Mouse (Mus musculus): ENCODE measurements around the gene Asb7. TPM values are rescaled to one million over a fixed set of nuclear protein-coding genes. Genes with fewer than 3 reads are reported as not detected.

Asb7 gene
- 1 to 10 TPM; 9.4 to 9.9 TPM for total RNA-seq (2021)
- long read RNA-seq, experiment 1, full-length matches to known transcripts, result 4 of 8 reads
- long read RNA-seq, experiment 1, partial matches to known transcripts, result 0 of 8 reads
- long read RNA-seq, experiment 1, other reads (novel, unspliced or antisense), result 4 of 8 reads
- long read RNA-seq, experiment 2, full-length matches to known transcripts, result 5 of 8 reads
- long read RNA-seq, experiment 2, partial matches to known transcripts, result 2 of 8 reads
- long read RNA-seq, experiment 2, other reads (novel, unspliced or antisense), result 1 of 8 reads

- no peak for DNase-seq
Observed at GRCm38 (mm10) chr7:66689294-66689619, at the start of gene Asb7. Gene Asb7, minus strand, starts transcription at chr7:66689596.

DNA sequence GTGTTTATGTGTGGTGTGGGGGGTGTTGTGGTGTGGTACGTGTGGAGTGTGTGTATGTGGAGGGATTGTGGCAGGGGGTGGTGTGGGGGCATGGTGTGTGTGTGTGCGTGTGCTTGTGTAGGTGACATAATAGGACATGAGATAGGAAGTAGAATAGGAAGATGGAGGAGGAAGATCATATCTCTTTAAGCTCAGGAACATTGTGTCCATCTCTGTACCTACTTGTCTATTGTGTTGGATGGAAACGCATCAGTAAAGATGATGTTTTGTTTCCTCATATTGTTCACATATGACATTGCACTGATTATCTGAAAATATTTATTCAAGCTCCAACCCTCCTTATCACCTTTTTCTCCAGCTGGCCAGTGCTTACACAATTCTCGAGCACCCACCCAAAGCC lies 48.0 kb upstream of the Asb7 start:
- no peak for DNase-seq

GRCm38 (mm10) chr7:66734993-66735392 lies 45.6 kb upstream of the Asb7 start:
- DNase-seq, result no peak

GRCm38 (mm10) chr7:66734466-66734865 lies 45.1 kb upstream of the Asb7 start:
- no peak for DNase-seq

DNA sequence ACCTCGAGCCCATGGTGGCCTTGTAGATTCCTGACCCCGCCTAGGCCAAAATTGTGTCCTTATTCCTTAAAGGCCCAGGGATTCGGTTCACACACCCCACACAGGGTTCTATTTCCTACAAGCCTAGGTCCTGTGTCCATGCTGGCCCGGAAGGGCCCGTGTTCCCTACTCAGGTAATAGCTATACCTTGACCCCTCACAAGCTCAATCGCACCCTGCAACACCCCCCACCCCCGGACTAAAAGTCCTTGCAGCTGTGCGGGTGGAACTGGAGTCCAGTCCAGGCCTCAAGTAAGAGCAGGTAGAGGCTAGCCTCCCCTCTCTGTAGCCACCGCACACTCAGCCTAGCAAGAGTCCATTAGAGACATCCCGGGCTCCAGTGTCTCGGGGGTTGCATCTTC lies 44.5 kb upstream of the Asb7 start:
- no peak for DNase-seq

DNA sequence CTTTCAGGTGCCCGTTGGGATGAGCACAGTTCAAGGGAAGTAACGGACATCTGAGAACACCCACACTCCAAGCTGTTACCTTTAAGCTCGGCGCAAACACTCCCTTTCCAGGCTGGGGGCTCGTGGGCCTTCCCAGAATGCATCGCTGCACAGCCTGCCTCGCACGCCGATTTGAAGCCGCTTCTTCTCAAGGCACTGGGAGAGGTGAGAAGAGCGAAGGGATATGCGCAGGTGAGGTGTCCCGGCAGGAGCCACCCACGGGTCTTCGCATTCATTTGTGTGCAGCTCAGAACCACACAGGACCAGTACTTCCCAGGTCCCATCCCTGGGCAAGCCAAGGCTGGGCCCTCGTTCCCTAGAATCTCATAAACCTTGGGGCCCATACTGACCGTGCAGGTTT lies 44.0 kb upstream of the Asb7 start:
- no peak for DNase-seq

GRCm38 (mm10) chr7:66729232-66729631 lies 39.8 kb upstream of the Asb7 start:
- DNase-seq, result no peak

- no peak for DNase-seq
Observed at GRCm38 (mm10) chr7:66728072-66728471, 38.7 kb upstream of the Asb7 start.

GRCm38 (mm10) chr7:66724954-66725353 lies 35.6 kb upstream of the Asb7 start:
- DNase-seq, result no peak

DNA sequence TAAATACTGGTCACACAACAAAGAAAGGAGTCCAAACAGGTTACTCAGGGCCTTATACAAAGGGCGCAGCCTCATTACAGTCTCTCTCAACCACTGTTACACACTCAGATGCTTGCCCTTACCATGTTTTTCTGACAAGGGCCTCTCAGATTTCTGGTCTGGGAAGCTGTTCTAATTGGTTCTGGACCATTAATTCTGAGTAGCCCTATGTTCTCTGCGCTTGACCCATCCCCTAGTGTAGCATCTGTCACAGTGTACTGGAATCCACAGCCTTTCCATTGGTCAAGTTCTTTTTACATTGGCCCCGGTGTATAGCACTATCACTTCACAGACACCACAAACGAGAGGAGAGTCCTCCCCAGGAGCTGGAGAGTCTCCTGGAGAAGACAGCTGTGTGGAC lies 35.1 kb upstream of the Asb7 start:
- DNase-seq, result no peak

DNA sequence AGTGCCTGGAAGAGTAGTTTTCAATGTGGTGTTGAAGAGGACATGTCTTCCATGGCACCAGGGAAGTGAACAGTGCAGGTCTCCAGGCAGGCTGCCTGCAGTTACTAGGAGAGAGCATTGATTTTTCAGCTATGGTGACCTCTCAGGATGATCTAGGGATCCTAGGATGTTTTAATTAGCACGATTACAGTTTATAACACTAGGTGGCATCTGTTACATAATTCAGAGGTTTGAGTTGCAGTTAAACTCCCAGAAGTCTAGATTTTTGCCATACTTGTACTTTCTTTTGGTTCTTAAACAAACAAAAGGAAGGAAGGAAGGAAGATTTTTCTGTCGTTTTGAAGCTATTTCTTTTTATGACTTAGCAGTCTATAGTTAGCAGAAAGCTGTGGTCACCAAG lies 21.8 kb upstream of the Asb7 start:
- DNase-seq, result no peak

DNA sequence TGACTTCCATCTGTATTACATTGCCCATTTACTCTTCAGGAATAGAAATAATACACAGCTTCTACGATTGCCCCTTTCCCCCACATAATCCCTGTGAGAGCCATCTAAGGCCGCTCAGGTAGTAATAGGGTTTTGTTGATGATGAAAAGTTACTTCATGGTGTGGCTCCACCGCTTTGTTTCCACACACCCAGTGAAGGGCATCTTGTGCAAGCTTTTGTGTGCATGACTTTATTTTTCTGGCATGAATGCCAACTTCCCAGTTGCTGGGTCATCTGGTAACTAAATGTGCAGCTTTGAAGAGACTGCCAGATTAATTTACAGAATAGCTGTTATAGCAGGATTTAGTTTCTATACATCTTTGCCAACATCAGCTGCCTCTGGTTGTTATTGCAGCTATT lies 15.2 kb upstream of the Asb7 start:
- DNase-seq, result no peak

DNA sequence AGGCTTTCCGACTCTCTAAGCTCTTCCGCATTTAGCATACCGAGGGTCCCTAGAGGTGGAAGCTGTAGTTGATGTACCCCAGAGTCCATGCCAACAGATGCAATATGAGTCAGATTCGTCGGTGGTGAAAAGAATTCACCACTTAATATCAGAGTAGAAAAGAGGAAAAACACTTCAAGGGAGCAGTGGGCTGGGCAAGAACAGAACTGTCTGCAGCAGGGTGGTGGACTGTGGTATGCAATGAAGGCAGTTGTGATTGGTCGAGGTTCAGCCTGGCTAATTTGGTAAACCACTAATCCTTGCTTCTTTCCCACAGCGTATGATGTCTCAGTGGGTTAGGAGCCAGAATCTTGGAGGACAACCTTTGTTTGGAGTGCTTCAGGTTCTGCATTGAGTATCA lies 13.3 kb upstream of the Asb7 start:
- DNase-seq, result no peak

DNA sequence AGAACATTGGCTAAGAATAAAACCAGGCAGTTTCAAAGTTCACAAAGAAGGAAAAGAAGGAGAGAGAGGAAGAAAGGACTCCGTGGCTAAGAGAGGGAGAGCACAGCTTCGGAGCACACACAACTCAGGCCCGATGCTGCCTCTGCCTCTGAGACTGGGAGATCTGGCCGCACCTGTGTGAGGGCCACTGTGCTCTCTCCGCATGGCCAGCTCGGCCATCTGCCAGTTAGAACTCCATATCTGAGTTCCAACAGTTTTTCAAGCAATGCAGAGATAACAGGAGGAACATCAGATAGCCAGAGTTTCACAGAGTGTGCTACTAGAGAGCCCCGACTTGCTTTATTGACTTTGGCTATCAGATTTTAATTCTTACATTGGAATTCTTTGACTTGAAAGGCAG lies 5.1 kb upstream of the Asb7 start:
- no peak for DNase-seq

DNA sequence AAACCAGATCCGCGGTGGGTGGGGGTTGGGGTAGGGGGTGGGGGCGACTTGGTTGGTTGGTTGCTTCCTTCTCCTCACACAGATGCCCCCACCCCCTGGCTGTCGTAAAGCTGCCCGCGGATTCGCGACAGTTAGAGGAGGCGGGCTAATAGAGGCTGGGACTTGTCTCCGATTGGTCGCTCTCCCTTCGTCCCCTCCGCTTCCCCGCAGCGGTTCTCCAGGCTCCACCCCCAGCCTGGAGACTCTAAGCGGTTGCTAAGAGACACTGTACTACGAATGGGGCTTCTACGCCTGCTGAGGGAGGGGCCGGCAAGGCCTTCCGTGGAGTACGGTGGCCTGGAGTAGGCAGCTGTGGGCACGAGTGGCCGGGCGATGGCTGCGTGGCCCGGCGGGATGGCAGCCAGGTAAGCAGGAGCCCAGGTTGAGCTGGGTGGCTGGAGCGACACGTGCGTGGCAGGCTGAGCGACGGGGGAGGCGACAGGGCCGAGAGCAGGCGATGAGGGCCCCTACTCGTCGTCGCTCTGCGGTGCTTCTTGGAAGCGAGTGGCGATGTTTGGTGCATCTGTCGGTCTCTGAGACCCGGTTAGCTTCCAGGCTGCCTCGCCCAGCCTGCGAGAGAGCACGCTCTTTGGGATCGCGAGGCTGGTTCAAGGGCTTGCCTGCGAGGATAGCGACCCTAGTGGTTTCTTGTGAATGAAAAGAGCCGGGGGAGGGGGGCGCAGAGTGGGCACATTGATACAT lies 394 bp upstream of the Asb7 start, which contains the start of gene Lins1:
TSS of gene Lins1 (plus strand) at position 270 of the 741 bp plus-strand sequence.
- DNase-seq, result peak; percentile 89

GRCm38 (mm10) chr7:66688721-66689120 lies 675 bp downstream of the Asb7 start:
- no peak for DNase-seq

GRCm38 (mm10) chr7:66682119-66682863 lies 7.1 kb downstream of the Asb7 start:
- DNase-seq, result no peak

GRCm38 (mm10) chr7:66675800-66676199 lies 13.6 kb downstream of the Asb7 start:
- DNase-seq, result no peak

DNA sequence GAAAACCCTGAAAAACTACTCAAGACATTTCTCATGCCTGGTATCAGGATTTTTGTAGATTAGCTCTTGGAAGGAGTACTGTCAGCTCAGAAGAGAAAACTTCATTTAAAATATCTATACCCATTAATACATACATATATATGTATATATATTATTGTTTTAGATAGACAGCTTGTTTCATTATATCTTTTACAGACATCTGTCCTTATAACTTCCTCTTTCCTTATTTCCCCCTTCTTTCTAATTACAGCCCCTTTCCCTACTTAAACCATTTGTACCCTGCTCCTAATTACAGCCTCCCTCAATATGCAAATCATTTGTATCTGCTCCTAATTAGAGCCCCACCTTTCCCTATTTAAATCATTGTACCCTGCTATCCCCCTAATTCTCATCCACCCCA lies 22.3 kb downstream of the Asb7 start:
- DNase-seq, result no peak

DNA sequence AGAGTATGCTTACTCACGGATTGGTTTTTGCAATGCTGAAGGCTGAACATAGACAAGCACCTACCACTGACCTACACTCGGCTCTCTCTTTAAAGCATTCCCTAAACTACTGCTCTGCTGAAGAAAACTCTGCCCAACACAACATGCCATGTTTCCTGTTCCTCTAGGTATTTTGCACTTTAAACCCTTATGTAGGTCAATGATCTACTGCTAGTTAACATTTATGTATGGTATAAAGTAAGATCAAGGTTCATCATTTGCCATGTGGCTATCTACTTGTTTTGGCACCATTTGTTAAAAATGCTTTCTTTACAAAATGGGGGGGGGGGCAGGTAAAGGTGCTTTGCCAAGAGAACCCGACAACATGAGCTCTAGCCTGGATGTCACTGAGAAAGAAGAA lies 25.8 kb downstream of the Asb7 start:
- no peak for DNase-seq

DNA sequence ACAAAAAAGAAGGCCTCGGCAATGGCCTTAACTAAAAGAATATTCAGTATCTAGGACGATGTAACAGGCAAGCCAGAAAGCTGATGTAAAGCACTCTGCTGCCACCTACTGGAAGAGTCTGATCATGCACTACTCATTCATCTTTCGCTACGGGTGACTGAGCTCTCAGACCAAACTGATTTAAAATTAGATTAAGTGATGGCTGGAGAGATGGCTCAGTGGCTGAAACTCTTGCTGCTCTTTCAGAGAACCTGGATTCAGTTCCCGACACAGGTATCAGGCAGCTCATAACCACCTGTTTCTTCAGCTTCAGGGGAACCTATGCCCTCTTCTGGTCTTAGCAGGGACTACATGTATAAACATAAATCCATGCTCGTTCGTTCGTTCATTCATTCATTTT lies 27.8 kb downstream of the Asb7 start:
- peak; percentile 76 for DNase-seq

DNA sequence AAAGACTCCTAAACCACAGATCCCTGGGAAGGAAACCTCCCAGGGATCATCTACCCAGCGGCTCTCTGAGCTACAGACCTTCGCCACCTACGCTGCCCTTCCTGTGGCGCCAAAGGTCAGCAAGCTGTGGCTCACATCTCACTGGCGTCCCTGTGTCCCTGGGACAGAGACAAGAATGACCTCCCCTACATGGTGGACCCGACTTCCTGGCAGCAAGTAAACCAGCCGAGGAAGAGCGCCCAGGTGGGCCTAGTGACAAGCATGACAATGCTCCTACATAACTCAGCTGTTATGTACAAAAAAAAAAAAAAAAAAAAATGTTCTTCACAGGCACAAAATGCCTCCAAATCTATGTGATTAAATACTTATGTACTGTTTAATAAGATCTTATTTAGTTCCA lies 28.4 kb downstream of the Asb7 start:
- DNase-seq, result no peak

DNA sequence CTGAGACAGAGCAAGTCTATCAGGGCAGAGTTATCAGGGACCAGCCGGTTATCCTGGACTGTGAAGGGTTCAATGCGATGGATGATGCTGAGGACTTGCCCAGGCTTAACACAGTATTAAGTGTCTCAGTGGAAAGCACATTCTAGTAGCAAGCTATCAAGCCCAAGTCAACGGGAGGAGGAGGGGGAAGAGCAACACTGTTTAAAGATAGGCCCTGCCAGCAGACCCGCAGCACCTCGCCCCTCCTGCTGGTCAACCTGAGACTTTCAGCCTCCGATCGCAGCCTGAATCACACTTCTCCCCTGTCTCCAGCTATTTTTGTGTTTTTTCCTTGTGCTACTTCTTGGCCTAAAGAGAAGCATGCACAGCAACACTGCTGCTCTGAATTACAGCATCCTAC lies 29.1 kb downstream of the Asb7 start:
- DNase-seq, result no peak

- DNase-seq, result no peak
Observed at GRCm38 (mm10) chr7:66655471-66655870, 33.9 kb downstream of the Asb7 start.

Measured in gastrocnemius, postnatal 10 days (tissue).